Mouse (Mus musculus) liver, embryonic 14.5 days (tissue): Measurements from ENCODE around the gene Osbpl3. TPM values are rescaled to one million over a fixed set of nuclear protein-coding genes. Genes with fewer than 3 reads are reported as not detected.

ENCODE experiments used
- ATAC-seq: fragments of 200-750 bp; cut with Nextera tagmentation; 2 replicates; pipeline ENCODE4 v1.8.0; 2017; ENCODE audit warnings: moderate number of reproducible peaks, mild to moderate bottlenecking, moderate library complexity; ENCODE audit not compliant: insufficient read depth
- DNase-seq, 3 experiments: peaks; one replicate each; pipeline ENCODE4 v3.0.0-alpha.2; 2012 to 2013; ENCODE audit warnings: low read depth in 3 of 3, low spot score in 3 of 3
- H3K27ac ChIP-seq: fragments of 300-500 bp; sonication (generic); 2 replicates; pipeline ENCODE4 v1.5.1; 2014; ENCODE audit warnings: moderate library complexity, mild to moderate bottlenecking, control low read depth, inconsistent platforms
- H3K27me3 ChIP-seq: fragments of 300-500 bp; sonication (generic); 2 replicates; pipeline ENCODE4 v1.6.1; 2014; ENCODE audit warnings: mild to moderate bottlenecking, low read length, moderate library complexity; ENCODE audit not compliant: control insufficient read depth, insufficient read depth
- H3K36me3 ChIP-seq: fragments of 300-500 bp; sonication (generic); replicated peaks from 2 replicates; pipeline ENCODE4 v1.6.1; 2014; ENCODE audit warnings: low read depth; ENCODE audit not compliant: control insufficient read depth, insufficient read depth
- H3K4me1 ChIP-seq, 2 experiments: fragments of 200-500 bp in 1 of 2; fragments of 300-500 bp in 1 of 2; sonication (generic) in 1 of 2; replicated peaks; 2 replicates each; pipeline ENCODE4 v1.6.1; 2012 to 2014; ENCODE audit warnings: antibody characterized with exemption in 1 of 2, inconsistent platforms in 1 of 2, low read length in 1 of 2; ENCODE audit not compliant: control insufficient read depth in 2 of 2, insufficient read depth in 2 of 2
- H3K4me2 ChIP-seq: fragments of 300-500 bp; sonication (generic); 2 replicates; pipeline ENCODE4 v1.6.1; 2014; ENCODE audit warnings: low read depth, mild to moderate bottlenecking, control low read depth, moderate library complexity
- H3K4me3 ChIP-seq, 2 experiments: fragments of 200-500 bp in 1 of 2; fragments of 300-500 bp in 1 of 2; sonication (generic) in 1 of 2; 2 replicates each; pipeline ENCODE4 v1.5.1; 2012 to 2014; ENCODE audit warnings: low read depth in 2 of 2, low read length in 2 of 2, mild to moderate bottlenecking in 2 of 2, control low read depth in 1 of 2, inconsistent platforms in 1 of 2, moderate library complexity in 1 of 2; ENCODE audit not compliant: insufficient read depth in 1 of 2
- H3K9ac ChIP-seq: fragments of 300-500 bp; sonication (generic); replicated peaks from 2 replicates; pipeline ENCODE4 v1.6.1; 2014; ENCODE audit warnings: mild to moderate bottlenecking, control low read depth, moderate library complexity
- H3K9me3 ChIP-seq: fragments of 300-500 bp; sonication (generic); 2 replicates; pipeline ENCODE4 v1.6.1; 2016; ENCODE audit warnings: low read length, mixed read lengths; ENCODE audit not compliant: control insufficient read depth
- CTCF ChIP-seq: IDR thresholded peaks from 2 replicates; pipeline ENCODE4 v1.5.1; 2016; ENCODE audit warnings: antibody characterized with exemption, low read depth, control low read depth
- EP300 ChIP-seq: IDR thresholded peaks from 2 replicates; pipeline ENCODE4 v1.6.1; 2016; ENCODE audit warnings: antibody characterized with exemption, low read depth
- WGBS: fragments of 180-500 bp; shearing (Covaris S2); extraction: QIAGEN DNeasy Blood & Tissue Kit; methylation state at CpG from one replicate; pipeline ENCODE4 v1.1.7; 2014; ENCODE audit not compliant: insufficient replicate concordance; 5-methylcytosine and 5-hydroxymethylcytosine counted together
- polyA plus RNA-seq, 2 experiments: library from polyadenylated mRNA; depleted of rRNA in 1 of 2; stranded (reverse) in 1 of 2; unstranded in 1 of 2; fragments of >200 nt; fragmentation: Nextera tagmentation in 1 of 2; extraction: Ambion mirVana in 1 of 2; gene quantifications; 2 replicates each; pipeline versions ENCODE4 v1.2.1 to v1.2.3; 2012 to 2014

The Osbpl3 gene
- polyA plus RNA-seq, 2 experiments: 0.60 to 0.70 TPM

GRCm38 (mm10) chr6:50455102-50455828 is 736 bp downstream of the Osbpl3 start:
- peaks cover 0 to 9% of the 10 kb centered on the region in 2 experiments; a peak in 3 of 4 replicates for H3K4me1 ChIP-seq
- TF ChIP-seq EP300: no peak
- no peaks in the 10 kb centered on the region for H3K9me3 ChIP-seq
- whole genome bisulfite sequencing: 2% methylated on average over 39 of the region's 39 CpGs
- H3K9ac ChIP-seq: peak overlapping the region; percentile 57
- no peak overlapping the region for H3K27ac ChIP-seq
- ATAC-seq (peak; percentile 49), DNase-seq (no peak)
- H3K4me3 ChIP-seq: peak overlapping the region; percentile 50 to 58
- peaks cover 8% of the 10 kb centered on the region for H3K27me3 ChIP-seq
- peak overlapping the region; percentile 81 for H3K4me2 ChIP-seq
- H3K36me3 ChIP-seq: no peaks in the 10 kb centered on the region

- 60% methylated on average over 6 of the region's 6 CpGs for WGBS
- no peak for TF ChIP-seq CTCF
- no peak for TF ChIP-seq EP300
- ATAC-seq (no peak), DNase-seq (no peak)
- Histone ChIP-seq H3K36me3 (no peaks in the 10 kb centered on the region), H3K9me3 (no peaks in the 10 kb centered on the region), H3K9ac (no peak overlapping the region), H3K4me2 (no peak overlapping the region), H3K4me1 (peaks cover 0 to 4% of the 10 kb centered on the region in 2 experiments; a peak in 3 of 4 replicates), H3K27me3 (peaks cover 8% of the 10 kb centered on the region), H3K27ac (no peak overlapping the region), H3K4me3 (no peak overlapping the region)
Measured at GRCm38 (mm10) chr6:50453651-50454050, 2.4 kb downstream of the Osbpl3 start.

GRCm38 (mm10) chr6:50452220-50452619 is 3.8 kb downstream of the Osbpl3 start:
- Histone ChIP-seq H3K27me3 (peaks cover 8% of the 10 kb centered on the region), H3K36me3 (no peaks in the 10 kb centered on the region), H3K9ac (no peak overlapping the region), H3K4me3 (no peak overlapping the region), H3K27ac (no peak overlapping the region), H3K4me2 (no peak overlapping the region), H3K9me3 (no peaks in the 10 kb centered on the region), H3K4me1 (peaks cover 0 to 4% of the 10 kb centered on the region in 2 experiments; a peak in 3 of 4 replicates)
- TF ChIP-seq EP300 (no peak), CTCF (no peak)
- 83% methylated on average over 10 of the region's 10 CpGs for WGBS
- no peak for ATAC-seq
- no peak for DNase-seq

- H3K9ac ChIP-seq: no peak overlapping the region
- no peak for ATAC-seq
Measured at GRCm38 (mm10) chr6:50445616-50446015, 10.4 kb downstream of the Osbpl3 start.

GRCm38 (mm10) chr6:50440966-50441862 is 14.8 kb downstream of the Osbpl3 start:
- H3K4me1 ChIP-seq: peaks cover 0 to 2% of the 10 kb centered on the region in 2 experiments; a peak in 2 of 4 replicates
- no peak for TF ChIP-seq CTCF
- no peak overlapping the region for H3K4me2 ChIP-seq
- DNase-seq (no peak), ATAC-seq (no peak)
- H3K9ac ChIP-seq: no peak overlapping the region
- WGBS: 65% methylated on average over 5 of the region's 5 CpGs
- no peaks in the 10 kb centered on the region for H3K27me3 ChIP-seq
- H3K36me3 ChIP-seq: no peaks in the 10 kb centered on the region
- H3K27ac ChIP-seq: no peak overlapping the region
- H3K9me3 ChIP-seq: no peaks in the 10 kb centered on the region
- no peak overlapping the region for H3K4me3 ChIP-seq

More at GRCm38 (mm10) chr6:50445616-50446015, 10.4 kb downstream of the Osbpl3 start:
- DNase-seq: no peak
- H3K36me3 ChIP-seq: no peaks in the 10 kb centered on the region
- no peaks in the 10 kb centered on the region for H3K27me3 ChIP-seq
- 64% methylated on average over 2 of the region's 2 CpGs for WGBS
- TF ChIP-seq EP300 (no peak), CTCF (no peak)
- H3K4me1 ChIP-seq: peaks cover 0 to 2% of the 10 kb centered on the region in 2 experiments; a peak in 1 of 4 replicates
- H3K4me2 ChIP-seq: no peak overlapping the region
- H3K4me3 ChIP-seq: no peak overlapping the region
- H3K27ac ChIP-seq: no peak overlapping the region
- H3K9me3 ChIP-seq: no peaks in the 10 kb centered on the region
